Mouse (Mus musculus): ENCODE data around the gene Fbxo39.

- no peak for TF ChIP-seq ETS1 (IDR thresholded peaks at IDR 0.05; ENCODE audit: low read depth, low read length)
- no peak for TF ChIP-seq POLR2A (IDR thresholded peaks at IDR 0.05; ENCODE audit: control insufficient read depth in 1 of 2, insufficient read depth in 1 of 2, low read depth in 1 of 2, low read length in 2 of 2, poor library complexity in 1 of 2)
Measured at GRCm38 (mm10) chr11:72361385-72362346, 47.4 kb downstream of the Fbxo39 start.
